Mouse (Mus musculus) CD4-positive helper T cell, adult 2 months (primary cell): Measurements from ENCODE around the gene Dmtf1.
"Not testable (repeated sequence)": the region's sequence is repeated elsewhere in the genome, so short reads cannot be mapped to it uniquely, and the experiment has no call there.

Source experiments
- DNase-seq: peaks from one replicate; pipeline ENCODE4 v3.0.0-alpha.2; 2012; ENCODE audit warnings: low read depth, missing footprints, low spot score

Dmtf1 gene

DNA sequence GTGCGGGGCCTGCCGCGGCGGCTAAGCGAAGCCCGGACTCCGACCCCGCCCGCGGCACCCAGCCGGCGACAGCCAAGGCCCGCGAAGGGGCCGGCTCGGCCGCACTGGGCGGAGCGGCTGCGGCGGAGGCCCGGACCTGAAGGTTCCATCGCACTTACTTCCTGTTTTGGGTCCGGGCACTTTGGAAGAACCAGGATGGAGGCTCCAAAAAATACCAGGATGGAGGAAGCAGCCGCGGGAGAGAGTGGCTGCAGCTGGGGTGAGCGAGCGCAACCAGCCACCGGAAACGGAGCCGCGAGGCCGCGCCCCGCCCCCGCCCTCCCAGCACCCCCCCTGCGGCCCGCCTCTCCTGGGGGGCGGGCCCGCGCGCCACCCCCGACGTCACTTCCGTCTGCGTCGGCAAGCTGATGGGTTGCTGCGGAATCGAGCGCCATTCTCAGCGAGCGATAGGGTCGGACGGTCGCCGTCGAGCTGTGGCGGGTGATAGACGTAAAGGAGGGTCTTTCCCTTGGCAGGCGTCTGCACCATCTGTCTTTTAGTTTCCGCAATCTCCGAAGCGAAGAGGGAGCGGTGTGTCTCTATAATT, at the start of gene Dmtf1:
Dmtf1 (minus strand) TSS at position 321 of the 586 bp plus-strand sequence.
- peak; percentile 94 for DNase-seq

DNA sequence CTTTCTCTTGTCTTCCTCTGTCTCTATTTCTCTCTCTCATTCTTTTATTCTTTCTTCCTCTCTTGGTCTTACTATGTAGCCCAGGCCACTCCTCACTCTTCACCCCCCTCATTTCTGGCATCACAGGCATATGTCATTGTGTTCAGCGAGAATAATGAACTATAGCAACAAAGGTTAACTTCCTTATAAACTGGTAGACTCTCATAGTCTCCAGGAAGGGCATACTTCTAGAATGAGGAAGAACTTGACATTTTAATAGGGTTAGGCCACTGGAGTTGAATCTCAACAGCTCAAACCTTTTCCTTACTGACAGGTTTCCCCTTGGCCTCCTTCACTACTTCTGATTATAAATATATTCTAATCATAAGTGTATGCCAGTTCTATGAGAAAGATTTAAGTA, 24.9 kb upstream of the Dmtf1 start:
- no peak for DNase-seq

DNA sequence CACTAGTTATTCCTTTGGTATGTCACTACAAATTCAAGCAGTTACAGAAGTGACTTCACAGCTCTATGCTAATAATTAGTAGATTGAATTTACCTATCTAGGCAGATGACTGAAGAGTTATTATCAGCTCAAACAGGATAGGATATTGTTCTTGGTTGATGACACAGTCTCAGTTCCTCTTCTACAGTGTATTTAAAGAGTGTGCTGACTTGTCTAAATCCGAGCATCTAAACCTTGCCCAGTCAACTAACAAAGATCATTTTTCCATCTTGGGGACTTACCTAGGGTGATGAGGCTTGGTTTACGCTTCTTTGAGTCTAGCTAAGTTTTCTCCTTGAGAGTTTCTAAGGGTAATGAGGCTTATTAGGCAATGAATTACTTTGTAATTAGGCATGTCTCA, 11.7 kb upstream of the Dmtf1 start:
- DNase-seq, result no peak

DNA sequence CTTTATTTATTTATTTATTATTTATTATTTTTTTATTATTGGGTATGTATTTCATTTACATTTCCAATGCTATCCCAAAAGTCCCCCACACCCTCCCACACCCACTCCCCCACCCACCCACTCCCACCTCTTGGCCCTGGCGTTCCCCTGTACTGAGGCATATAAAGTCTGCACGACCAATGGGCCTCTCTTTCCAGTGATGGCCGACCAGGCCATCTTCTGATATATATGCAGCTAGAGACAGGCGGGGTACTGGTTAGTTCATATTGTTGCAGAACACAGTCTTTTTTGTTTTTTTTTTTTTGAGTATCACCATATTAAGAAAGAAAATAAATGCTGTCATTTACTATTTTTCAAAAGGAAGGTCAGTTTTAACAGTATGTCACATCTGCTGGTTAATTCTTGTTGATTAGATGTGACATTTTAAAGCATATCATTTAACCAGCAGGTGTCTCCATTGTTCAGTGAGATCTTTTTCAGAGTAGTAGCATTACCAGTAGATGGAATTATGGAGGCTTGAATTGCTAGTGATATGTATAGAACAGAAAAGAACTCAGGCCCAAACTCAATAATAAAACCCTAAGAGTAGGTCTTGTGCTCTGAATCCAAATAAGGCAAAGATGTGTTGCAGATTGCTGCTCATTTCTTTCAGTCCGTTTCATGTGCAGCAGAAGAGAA, 7.9 kb upstream of the Dmtf1 start:
- not testable (repeated sequence) for DNase-seq

DNA sequence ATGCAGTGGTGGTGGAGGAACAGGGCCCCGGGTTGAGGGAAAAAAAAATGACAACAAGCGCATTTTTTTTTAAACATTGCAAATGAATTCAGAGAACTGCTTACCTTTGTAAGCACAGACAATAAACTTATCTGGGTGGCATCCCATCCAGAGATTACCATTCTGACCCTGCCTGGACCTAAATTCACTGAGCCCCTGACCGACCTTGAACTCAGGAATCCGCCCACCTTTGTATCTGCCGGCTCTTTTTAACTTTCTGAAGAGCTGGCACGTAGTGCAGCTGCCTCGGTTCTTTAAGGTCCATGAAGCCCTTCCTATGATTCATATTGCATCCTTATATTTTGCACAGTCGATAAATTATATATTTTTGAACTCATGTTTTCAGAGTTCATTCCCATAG, 4.8 kb upstream of the Dmtf1 start:
- no peak for DNase-seq

DNA sequence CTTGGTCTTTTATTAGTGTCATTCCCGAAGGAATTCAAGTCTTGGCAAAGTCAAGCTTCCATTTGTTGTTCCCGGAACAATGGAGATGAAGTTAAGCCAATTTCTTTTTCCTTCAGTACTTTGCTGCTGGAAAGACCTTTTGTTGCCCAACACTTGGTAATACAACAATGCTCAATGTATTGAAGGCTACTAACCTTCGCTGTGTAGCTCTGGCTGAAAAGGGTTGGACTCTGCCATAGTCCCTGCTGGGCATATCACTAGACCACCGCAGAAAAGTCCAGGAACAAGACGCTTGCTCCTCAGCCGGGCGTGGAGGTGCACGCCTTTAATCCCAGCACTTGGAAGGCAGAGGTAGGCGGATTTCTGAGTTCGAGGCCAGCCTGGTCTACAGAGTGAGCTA, 3.6 kb upstream of the Dmtf1 start:
- not testable (repeated sequence) for DNase-seq

DNA sequence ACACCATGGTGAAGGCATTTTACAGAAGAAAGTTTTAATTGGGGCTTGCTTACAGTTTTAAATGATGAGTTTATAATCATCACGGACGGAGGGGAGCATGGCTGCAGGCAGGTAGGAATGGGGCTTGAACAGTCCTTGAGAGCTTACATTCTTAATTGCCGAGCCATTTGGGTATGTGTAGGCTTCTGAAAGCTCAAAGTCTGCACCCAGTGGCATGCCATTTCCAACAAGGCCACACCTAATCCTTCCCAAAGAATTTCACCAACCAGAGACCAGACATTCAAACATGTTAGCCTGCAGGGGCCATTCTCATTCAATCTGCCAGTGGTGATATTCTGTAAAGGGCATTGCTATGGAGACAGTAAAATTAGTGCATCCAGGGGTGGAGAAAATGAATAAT, 1.8 kb upstream of the Dmtf1 start:
- no peak for DNase-seq

DNA sequence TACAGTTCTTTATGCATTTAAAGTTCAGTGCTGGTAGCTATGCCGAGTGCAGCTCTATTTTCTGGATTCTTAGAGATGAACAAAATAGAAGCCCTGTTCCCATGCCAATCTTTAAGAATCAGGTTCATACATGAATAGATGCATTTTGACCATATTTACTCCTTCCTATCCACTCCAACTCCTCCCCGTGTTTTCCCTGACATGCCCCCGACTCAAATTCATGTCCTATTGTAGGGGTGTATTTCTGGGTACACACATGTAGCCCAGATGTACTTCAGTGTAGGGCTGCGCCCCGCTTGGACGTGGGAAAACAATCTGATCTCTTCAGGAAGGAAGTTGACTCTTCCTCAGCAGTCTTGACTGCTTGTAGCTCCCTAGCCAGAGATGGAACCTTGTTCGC, 512 bp upstream of the Dmtf1 start:
- no peak for DNase-seq

DNA sequence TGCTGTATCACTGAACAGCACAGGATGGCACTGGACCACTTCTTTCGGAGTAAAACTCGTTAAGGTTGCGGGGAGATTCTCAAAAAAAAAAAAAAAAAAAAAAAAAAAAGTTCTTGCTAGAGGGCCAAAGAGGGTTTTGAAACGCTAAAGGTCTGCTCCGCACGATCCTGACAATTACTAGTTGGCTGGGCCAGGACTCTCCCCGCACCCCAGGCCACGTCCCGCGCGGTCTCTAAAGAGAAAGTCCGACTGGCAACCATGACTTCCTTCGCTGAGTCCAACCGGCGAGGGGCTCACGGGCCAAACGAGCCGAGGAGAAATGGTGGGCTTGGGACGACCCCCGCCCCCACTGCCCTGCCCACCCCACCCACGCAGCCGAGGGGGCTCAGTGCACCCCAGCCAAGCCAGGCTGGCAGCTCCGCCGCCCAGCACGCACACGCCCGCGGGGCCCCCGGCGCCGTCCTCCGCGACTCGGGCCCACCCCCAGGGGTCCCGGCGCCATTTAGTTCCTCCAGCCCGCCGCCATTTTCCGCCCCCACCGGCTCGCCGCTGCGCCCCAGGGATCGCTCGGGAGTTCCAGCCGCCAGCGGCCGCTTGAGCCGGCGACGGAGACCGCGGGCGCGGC, 633 bp downstream of the Dmtf1 start:
- DNase-seq, result no peak

DNA sequence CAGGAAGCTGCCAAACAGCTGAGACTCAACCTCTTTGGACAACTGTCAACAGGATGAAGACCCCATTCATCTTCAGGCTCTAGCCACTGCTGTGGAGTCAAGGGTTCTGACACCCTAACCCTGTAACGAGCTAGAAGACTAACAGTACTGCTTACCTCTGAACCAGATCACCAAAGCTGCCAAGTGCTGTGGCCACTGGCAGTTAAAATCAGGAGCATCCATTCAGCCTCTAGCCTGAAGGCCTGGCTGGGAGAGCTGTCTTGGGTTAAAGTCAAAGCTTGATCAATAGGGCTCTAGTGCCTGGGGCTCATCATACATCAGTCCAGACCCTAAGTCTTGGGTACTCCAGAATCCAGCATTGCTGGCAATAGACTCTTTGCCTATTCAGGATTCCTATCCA, 4.2 kb downstream of the Dmtf1 start:
- no peak for DNase-seq

DNA sequence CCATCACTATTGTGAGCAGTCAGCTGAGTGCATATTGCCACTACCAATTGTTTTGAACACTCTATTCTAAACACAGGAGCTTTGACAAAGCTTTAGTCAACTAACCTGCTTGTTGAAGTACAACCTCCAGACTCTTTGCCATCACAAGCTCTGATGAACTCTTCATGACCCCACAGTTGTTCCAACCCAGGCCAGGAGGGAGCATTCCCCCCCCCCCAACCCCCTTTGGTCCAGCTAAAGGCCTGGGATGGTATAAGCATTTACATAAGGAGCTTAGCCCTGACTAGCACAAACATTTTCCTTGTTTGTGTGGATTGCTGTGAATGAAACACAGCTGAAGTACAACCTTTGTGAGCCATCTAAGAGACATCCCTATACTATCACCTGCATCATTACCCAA, 4.8 kb downstream of the Dmtf1 start:
- DNase-seq, result no peak

DNA sequence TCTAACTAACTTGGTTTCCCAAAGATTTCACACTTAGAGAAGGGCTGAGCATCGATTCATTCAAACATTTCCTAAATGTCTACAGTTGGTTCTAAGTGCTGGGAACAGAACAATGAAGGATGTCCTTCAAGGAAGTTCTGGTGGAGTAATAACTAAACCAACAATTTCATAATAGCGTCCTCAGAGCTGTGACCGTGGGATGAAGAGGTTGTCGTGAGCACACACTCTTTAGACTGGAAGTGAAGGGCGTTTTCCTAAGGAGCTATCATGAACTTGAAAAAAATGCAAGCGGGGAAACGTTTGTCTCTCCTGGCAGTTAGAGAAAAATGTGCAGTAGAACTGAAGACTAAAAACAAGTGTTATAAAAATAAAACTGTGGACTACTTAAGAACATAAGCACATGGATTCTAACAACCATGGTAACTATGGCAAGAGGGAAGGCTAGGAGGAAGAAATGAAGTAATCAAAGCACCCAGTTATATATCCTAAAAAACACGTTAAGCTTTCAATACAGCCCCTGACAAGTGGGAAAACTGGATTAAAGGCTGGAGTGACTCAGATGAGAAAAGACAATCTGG, 12.2 kb downstream of the Dmtf1 start:
- DNase-seq, result no peak

DNA sequence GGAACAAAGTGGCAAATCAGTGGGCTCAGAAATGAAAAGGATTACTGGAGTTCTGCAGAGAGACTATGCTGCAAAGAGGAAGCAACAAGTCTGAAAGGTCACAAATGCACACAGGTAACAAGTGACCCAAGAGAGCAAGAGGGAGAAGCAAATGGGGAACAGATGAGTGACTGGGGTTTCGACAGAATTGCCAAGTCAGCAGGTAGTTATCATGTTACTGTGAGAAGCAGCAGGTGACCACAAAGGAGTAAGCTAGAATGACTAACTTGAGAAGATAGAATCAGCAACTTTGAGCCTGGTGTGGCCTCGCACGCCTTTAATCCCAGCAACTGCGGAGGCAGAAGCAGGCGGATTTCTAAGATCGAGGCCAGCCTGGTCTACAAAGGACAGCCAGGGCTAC, 19.2 kb downstream of the Dmtf1 start:
- no peak for DNase-seq

DNA sequence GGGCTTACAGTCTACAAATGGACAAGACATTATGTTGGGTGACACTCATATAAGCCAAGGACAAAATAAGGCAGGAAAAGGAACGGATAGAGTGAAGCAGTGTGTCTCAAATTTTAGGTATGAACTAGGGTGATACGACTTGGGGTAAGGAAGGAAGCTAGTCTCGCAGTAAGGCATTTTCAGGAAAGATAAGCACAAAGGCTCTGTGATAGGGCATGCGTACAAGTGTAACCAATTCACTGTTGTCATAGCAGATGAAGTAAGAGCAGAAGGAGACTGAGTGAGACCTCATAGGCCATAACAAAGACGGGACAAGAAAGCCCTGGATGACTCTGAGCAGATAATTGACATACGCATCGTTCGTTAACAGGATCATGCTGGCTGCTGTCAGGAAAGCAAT, 20.9 kb downstream of the Dmtf1 start:
- DNase-seq, result no peak

DNA sequence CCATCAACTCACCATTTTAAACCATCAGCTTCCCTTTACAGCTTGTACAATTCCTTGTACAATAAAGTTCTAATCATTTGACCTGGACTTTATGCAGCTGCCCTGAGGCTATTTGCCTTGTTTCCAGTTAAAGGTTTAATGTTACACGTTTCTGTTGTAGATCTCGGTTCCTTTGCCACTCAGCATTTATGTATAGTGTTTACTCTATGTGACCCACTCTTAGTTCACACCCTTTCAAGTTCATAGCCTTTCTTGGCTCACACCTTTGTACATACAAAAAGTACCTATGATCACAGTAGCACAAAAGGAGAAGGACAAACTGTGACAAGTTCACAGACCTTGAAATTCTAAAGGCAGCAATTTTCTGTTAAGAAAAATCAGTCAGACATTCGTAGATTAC, 26.0 kb downstream of the Dmtf1 start:
- DNase-seq, result no peak

DNA sequence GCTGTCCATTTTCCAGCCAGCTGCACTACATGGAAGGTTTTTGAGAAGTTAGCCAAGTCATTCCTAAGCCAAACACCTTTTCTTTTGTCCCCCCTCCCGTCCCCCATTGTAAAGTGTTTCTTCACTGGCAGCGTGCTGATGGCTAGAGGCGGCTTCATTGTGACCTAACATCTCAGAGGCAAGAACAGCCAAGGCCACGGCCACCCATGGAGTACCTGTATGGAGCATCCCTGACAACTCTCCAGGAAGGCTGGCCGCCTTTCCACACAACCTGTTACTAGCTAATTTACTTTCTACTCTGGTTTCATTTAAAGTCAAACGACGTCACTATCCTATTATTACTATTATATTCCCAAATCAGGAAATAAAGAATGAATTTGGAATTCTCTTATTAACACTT, 29.8 kb downstream of the Dmtf1 start:
- no peak for DNase-seq

DNA sequence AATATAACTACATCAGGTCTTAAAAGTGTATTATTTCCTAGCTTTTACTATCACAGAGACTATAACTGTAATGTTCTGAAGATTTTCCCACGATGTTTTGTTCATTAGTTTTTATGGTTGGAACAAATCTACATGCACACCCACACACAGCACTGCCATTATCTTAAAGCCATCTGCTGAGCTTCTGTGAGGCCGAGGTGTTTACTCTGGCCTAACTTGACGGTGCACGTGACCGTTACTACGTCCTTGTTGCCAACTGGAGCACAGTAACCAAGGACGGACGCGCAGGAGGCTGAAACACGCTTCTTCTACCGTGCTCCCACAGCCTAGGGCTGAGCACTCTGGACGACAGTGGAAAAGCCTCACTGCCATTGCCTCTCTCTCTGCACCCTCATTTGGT, 33.0 kb downstream of the Dmtf1 start:
- DNase-seq, result no peak

DNA sequence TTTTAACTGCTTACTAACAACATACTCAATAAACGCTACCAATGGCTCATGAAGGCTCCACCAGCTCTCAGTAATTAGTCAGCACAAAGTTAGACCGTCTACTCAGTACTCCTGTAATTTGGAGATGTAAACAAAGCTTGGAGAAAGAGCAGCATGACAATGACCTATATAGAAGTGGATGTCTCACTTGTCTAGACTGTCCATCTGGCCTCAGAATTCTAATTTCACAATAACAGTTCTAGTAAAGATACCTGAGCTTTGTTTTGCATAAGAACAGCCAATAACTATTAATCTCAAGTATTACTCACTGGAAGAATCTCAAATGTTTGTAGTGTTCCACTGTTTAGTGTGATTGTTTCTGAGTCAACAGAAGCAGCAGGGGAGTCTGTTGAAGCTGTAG, 37.4 kb downstream of the Dmtf1 start:
- DNase-seq, result no peak

DNA sequence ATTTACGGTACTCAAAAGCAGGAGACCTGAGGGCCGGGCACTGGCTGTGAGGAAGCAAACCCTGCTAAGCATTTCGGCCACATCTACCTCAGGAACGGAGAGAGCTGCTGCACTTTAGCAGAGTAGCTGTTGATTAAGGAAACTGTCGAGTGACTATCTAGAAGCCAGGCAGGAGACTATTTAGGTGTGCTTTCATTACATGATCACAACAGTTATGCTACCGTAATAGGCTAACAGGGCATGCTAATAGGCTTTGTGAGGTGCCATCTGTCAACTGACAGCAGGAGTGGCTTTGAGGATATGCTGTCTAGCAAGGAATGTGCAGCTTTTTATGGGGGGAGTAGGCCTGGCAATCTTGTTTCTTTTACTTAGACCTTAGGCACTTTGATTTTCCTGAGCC, 47.4 kb downstream of the Dmtf1 start:
- no peak for DNase-seq

DNA sequence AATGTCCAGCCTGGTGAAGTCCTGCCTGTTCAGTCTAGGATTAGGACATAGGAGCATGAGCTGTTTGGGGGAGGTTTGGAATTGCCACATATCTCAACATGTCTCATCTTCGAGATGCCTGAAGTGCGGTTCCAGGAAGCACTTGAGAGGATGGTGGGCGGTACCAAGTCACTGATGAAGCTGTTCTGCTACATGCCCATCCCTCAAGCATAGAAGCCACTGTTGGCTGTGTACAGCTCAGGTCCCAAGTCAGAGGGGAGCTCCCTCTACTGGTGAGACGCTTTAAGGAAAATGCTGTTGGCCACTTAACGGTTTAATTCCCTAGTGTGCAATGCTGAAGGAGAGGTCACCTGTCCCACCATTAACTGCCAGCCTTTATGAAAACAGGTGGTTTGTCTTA, 49.8 kb downstream of the Dmtf1 start:
- peak; percentile 82 for DNase-seq

DNA sequence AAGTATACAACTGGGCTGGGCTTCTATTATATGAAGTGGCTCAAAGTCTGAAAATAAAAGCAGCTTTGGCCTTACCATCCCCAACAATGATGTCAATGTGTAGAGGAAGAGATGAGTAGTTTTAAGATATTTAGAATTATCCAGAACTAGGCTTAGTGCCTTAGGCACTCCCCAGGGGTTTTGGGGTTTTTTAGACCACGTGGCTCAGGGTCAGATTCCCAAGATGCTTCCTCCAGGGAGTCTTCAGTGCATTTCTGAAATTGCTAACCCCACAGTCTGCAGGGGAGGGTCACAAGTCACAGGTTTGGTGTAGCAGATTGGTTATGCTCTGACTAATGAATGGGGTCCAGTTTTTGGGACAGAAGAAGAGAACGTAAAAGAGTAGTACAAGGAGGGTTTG, 50.3 kb downstream of the Dmtf1 start:
- no peak for DNase-seq

DNA sequence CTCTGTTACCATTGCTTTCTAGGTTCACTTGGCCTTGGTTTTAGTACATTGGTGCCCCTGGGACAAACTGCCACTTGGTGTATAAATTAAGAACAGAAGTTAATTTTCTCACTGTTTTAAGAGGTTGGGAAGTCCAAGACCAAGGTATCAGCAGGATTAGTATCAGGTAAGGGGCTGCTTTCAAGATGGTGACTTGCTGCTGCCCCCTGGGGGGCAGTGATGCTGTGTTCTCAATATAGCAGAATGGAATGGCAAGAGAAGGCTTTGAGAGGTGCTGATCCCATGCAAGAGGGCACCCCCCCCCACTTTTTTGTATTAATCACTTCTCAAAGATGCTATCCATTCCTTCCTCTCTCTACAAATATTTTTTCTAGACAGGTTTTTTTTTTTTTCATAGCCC, 52.0 kb downstream of the Dmtf1 start:
- peak; percentile 49 for DNase-seq

DNA sequence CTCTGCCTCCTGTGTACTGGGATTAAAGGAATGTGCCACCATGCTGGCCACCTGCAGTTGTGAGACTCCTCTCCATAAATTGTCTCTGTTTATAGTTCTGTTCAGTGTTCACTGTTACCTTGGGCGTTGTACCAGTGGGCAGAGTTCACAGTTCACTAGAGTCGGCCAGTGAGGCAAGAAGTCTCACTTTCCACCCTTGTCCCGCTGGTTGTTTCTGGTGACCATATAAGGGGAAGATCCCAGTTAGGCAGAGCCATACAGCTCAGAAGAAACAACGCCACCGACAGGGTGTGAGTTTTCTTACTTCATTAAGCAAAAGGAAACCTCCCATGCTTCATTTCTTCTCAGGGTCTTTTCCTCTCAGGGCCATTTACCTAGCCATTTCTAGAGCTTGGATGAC, 53.1 kb downstream of the Dmtf1 start:
- no peak for DNase-seq
